In genomic region chr14:31384366-31385323, GRCm38 (mm10) we compare ENCODE assay signal across 8 mouse cellular contexts. TPM values are rescaled to one million over a fixed set of nuclear protein-coding genes. Genes with fewer than 3 reads are reported as not detected.
DNase-seq lines count a peak whose midpoint lies in the region; ATAC-seq and TF ChIP-seq lines count a peak whose summit lies in the region.

No protein-coding gene starts in this region.

- intact Hi-C loops in left cerebral cortex, postnatal 25 days (cut with DNase I): loop anchor here (2.0 kb wide), 1 partner anchor 20 kb away; no protein-coding TSS in a partner anchor

- ATAC-seq in forebrain, postnatal 0 days: no peak
- no peak for ATAC-seq in forebrain, embryonic 11.5 days (replicated peaks; ENCODE audit: low FRiP score)
- ATAC-seq in activated CD4-positive, CD25-positive, alpha-beta regulatory T cell, adult 4 months: no peak

- TF ChIP-seq CTCF in forebrain, postnatal 0 days (IDR thresholded peaks at IDR 0.05; ENCODE audit: low read depth): no peak
- no peak for TF ChIP-seq CTCF in E14TG2a.4 (conservative IDR thresholded peaks at IDR 0.05; ENCODE audit: low read length)

- no peak overlapping the region for H3K9ac ChIP-seq in forebrain, postnatal 0 days
- no peak overlapping the region for H3K9ac ChIP-seq in forebrain, embryonic 11.5 days (ENCODE audit: low read length)

- no peak overlapping the region for H3K4me2 ChIP-seq in forebrain, postnatal 0 days (ENCODE audit: low read depth)
- no peak overlapping the region for H3K4me2 ChIP-seq in forebrain, embryonic 11.5 days (ENCODE audit: low read depth, low read length, severe bottlenecking)

- peaks cover 12% of the 10 kb centered on the region; the same call in 1 of the 2 replicates for H3K36me3 ChIP-seq in forebrain, postnatal 0 days (ENCODE audit: insufficient read depth)
- H3K36me3 ChIP-seq in forebrain, embryonic 11.5 days (ENCODE audit: control insufficient read depth, insufficient read depth, low read length): no peaks in the 10 kb centered on the region
- H3K36me3 ChIP-seq in E14TG2a.4 (ENCODE audit: insufficient read depth, low read length): no peaks in the 10 kb centered on the region

- DNase-seq in forebrain, postnatal 0 days: no peak
- DNase-seq in forebrain, embryonic 11.5 days (ENCODE audit: low spot score): no peak
- peak; percentile 82 for DNase-seq in cerebellum, postnatal 25 days
- peak; percentile 73 for DNase-seq in kidney, adult 9 months
- DNase-seq in left cerebral cortex, postnatal 25 days (ENCODE audit: low spot score in 2 of 2): no peak
- no peak for DNase-seq in yolk sac, embryonic 10.5 days (ENCODE audit: low spot score)

- no peak overlapping the region for H3K4me3 ChIP-seq in forebrain, postnatal 0 days (ENCODE audit: low read depth, low read length)
- H3K4me3 ChIP-seq in forebrain, embryonic 11.5 days (ENCODE audit: low read depth, low read length): no peak overlapping the region
- 0 out of 2 replicates have a peak overlapping the region, but pooled peaks have one; percentile 5 for H3K4me3 ChIP-seq in E14TG2a.4 (replicated peaks; ENCODE audit: low read length)

- H3K27me3 ChIP-seq in forebrain, postnatal 0 days (ENCODE audit: insufficient read depth, low read length): no peaks in the 10 kb centered on the region
- no peaks in the 10 kb centered on the region for H3K27me3 ChIP-seq in forebrain, embryonic 11.5 days (ENCODE audit: control insufficient read depth, insufficient read depth, low read length)
- no peaks in the 10 kb centered on the region; the same call in 1 of the 2 replicates for H3K27me3 ChIP-seq in E14TG2a.4 (ENCODE audit: insufficient read depth, low read length)

- no peaks in the 10 kb centered on the region for H3K9me3 ChIP-seq in forebrain, postnatal 0 days (ENCODE audit: low read length)
- H3K9me3 ChIP-seq in forebrain, embryonic 11.5 days (ENCODE audit: control insufficient read depth, low read length): no peaks in the 10 kb centered on the region
- H3K9me3 ChIP-seq in E14TG2a.4 (ENCODE audit: low read length): no peaks in the 10 kb centered on the region

- WGBS in forebrain, postnatal 0 days: 70% methylated on average over 13 of the region's 13 CpGs
- WGBS in forebrain, embryonic 11.5 days: 82% methylated on average over 13 of the region's 13 CpGs

- peak overlapping the region; percentile 40; the same call in 1 of the 2 replicates for H3K27ac ChIP-seq in forebrain, postnatal 0 days (ENCODE audit: low read depth, low read length)
- H3K27ac ChIP-seq in forebrain, embryonic 11.5 days (ENCODE audit: low read depth, low read length): no peak overlapping the region

- H3K4me1 ChIP-seq in forebrain, postnatal 0 days (ENCODE audit: insufficient read depth): no peaks in the 10 kb centered on the region
- no peaks in the 10 kb centered on the region for H3K4me1 ChIP-seq in forebrain, embryonic 11.5 days (replicated peaks; ENCODE audit: control insufficient read depth, insufficient read depth, low read length)
- peaks cover 29% of the 10 kb centered on the region for H3K4me1 ChIP-seq in E14TG2a.4 (replicated peaks; ENCODE audit: low read depth, low read length)

RNA-seq across cellular contexts. Expression of gene Capn7, which starts 48.2 kb away (rescaled TPM):
- 71.3 and 73.3 TPM in 2 replicates for total RNA-seq in forebrain, postnatal 0 days (2014; rRNA removed)
- 43.3 and 51.4 TPM in 2 replicates for polyA plus RNA-seq in forebrain, postnatal 0 days (2015; fragmentation: Nextera tagmentation; extraction: Ambion mirVana)
- 36.2 and 41.2 TPM in 2 replicates for polyA plus RNA-seq in forebrain, embryonic 11.5 days (2014; fragmentation: Nextera tagmentation; extraction: Ambion mirVana)
- polyA plus RNA-seq in activated CD4-positive, CD25-positive, alpha-beta regulatory T cell, adult 4 months (2017; shearing (Covaris generic)): 10 to 100 TPM; 18.1 to 18.6 TPM
- total RNA-seq in left cerebral cortex, postnatal 25 days (2021): 10 to 100 TPM; 35.6 to 37.2 TPM

RNA-seq across cellular contexts. Expression of gene Sh3bp5, which starts 51.2 kb away (rescaled TPM):
- total RNA-seq in forebrain, postnatal 0 days (2014; rRNA removed): 58.2 and 67.9 TPM in 2 replicates
- polyA plus RNA-seq in forebrain, postnatal 0 days (2015; fragmentation: Nextera tagmentation; extraction: Ambion mirVana): 132 and 165 TPM in 2 replicates
- 15.8 and 17.4 TPM in 2 replicates for polyA plus RNA-seq in forebrain, embryonic 11.5 days (2014; fragmentation: Nextera tagmentation; extraction: Ambion mirVana)
- polyA plus RNA-seq in activated CD4-positive, CD25-positive, alpha-beta regulatory T cell, adult 4 months (2017; shearing (Covaris generic)): 10 to 100 TPM; 13.1 to 13.9 TPM
- total RNA-seq in left cerebral cortex, postnatal 25 days (2021): 10 to 100 TPM; 56.7 to 65.8 TPM

Comparison
In these comparisons a context has a peak if more than half of its experiments do, and no peak if none do; other contexts are left out.
1. DNase-seq: peak in cerebellum, postnatal 25 days (2 of 2) and kidney, adult 9 months (single experiment); none in forebrain, postnatal 0 days (single experiment), forebrain, embryonic 11.5 days (single experiment), left cerebral cortex, postnatal 25 days (0 of 2) and yolk sac, embryonic 10.5 days (single experiment).